Mouse (Mus musculus) hindbrain, embryonic 16.5 days (tissue): ENCODE measurements around the gene Mbd6. TPM values are rescaled to one million over a fixed set of nuclear protein-coding genes. Genes with fewer than 3 reads are reported as not detected.

Source experiments
- ATAC-seq: fragments of 200-750 bp; cut with Nextera tagmentation; 2 replicates; pipeline ENCODE4 v1.8.0; 2017; ENCODE audit warnings: moderate TSS enrichment, moderate library complexity
- H3K27ac ChIP-seq: fragments of 300-500 bp; sonication (generic); 2 replicates; pipeline ENCODE4 v1.5.1; 2014; ENCODE audit warnings: low read depth, mild to moderate bottlenecking, control low read depth, low read length, moderate library complexity
- H3K27me3 ChIP-seq: fragments of 300-500 bp; sonication (generic); replicated peaks from 2 replicates; pipeline ENCODE4 v1.6.1; 2014; ENCODE audit warnings: low read length; ENCODE audit not compliant: control insufficient read depth, insufficient read depth
- H3K36me3 ChIP-seq: fragments of 300-500 bp; sonication (generic); 2 replicates; pipeline ENCODE4 v1.6.1; 2014; ENCODE audit warnings: mild to moderate bottlenecking, low read length, moderate library complexity, mixed read lengths; ENCODE audit not compliant: control insufficient read depth, insufficient read depth
- H3K4me1 ChIP-seq: fragments of 300-500 bp; sonication (generic); 2 replicates; pipeline ENCODE4 v1.6.1; 2014; ENCODE audit warnings: low read depth, low read length; ENCODE audit not compliant: control insufficient read depth, insufficient read depth
- H3K4me2 ChIP-seq: fragments of 300-500 bp; sonication (generic); 2 replicates; pipeline ENCODE4 v1.6.1; 2014; ENCODE audit warnings: mild to moderate bottlenecking, low read length, control low read depth, moderate library complexity
- H3K4me3 ChIP-seq: fragments of 300-500 bp; sonication (generic); 2 replicates; pipeline ENCODE4 v1.5.1; 2014; ENCODE audit warnings: mild to moderate bottlenecking, low read length, control low read depth, moderate library complexity
- H3K9ac ChIP-seq: fragments of 300-500 bp; sonication (generic); 2 replicates; pipeline ENCODE4 v1.6.1; 2014; ENCODE audit warnings: low read depth, mild to moderate bottlenecking, control low read depth, low read length, moderate library complexity
- H3K9me3 ChIP-seq: fragments of 300-500 bp; sonication (generic); 2 replicates; pipeline ENCODE4 v1.6.1; 2014; ENCODE audit warnings: mild to moderate bottlenecking, low read length, moderate library complexity; ENCODE audit not compliant: control insufficient read depth
- WGBS: fragments of 180-500 bp; shearing (Covaris S2); extraction: QIAGEN DNeasy Blood & Tissue Kit; methylation state at CpG from one replicate; pipeline ENCODE4 v1.1.7; 2014; 5-methylcytosine and 5-hydroxymethylcytosine counted together
- polyA plus RNA-seq: library from polyadenylated mRNA; unstranded; fragments of >200 nt; fragmentation: Nextera tagmentation; extraction: Ambion mirVana; gene quantifications from 2 replicates; pipeline ENCODE4 v1.2.1, GENCODE M21; 2015

Mbd6 gene
- polyA plus RNA-seq, result 11.2 and 11.5 TPM in 2 replicates

DNA sequence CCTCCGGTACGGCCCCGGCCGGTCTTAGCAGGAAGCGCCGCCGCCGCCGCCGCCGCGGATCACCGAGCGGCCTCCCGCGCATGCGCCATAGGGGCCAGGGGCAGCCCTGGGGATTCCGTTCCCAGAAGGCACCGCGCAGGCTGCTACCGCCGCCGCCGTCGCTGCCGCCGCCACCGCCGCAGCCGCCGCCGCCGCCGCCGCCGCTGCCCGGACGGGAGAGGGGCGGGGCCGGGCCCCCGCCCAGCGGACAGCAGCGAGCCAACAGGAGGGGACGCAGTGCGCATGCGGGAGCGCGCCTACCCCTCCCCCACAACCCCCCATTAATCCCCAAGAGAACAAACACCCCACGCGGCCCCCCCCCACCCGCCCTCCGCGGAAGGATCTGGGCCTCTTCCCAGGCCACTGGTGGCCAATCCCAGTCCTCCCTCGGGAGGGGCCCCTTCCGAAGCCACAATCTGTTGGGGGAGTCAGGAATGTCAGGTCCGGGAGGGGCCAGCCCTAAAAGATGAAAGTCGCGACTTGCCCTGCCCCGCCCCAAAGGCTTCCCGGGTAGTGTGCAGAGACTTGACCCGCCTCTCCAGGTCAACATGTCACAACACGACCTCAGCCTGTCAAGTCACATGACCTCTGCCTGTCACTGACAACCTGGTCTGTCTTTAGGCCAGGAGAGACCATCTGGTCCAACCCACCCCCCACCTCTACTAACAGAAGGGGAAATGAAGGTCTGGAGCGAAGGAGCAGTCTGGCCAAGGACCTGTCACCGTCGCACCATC is at the start of gene Mbd6:
Gene Mbd6, minus strand, starts transcription at position 219 of the 773 bp plus-strand sequence.
- Histone ChIP-seq H3K4me1 (peaks cover 43% of the 10 kb centered on the region), H3K4me2 (peak within 1 kb of the TSS; percentile 92)
- WGBS, result 1% methylated on average over 19 of the region's 65 CpGs

GRCm38 (mm10) chr10:127337536-127338099 is 48.8 kb upstream of the Mbd6 start:
- 86% methylated on average over 6 of the region's 6 CpGs for WGBS
- Histone ChIP-seq H3K36me3 (no peaks in the 10 kb centered on the region; the same call in 1 of the 2 replicates), H3K4me3 (no peak overlapping the region), H3K27me3 (peaks cover 19% of the 10 kb centered on the region), H3K9me3 (no peaks in the 10 kb centered on the region), H3K4me1 (peaks cover 27% of the 10 kb centered on the region), H3K27ac (no peak overlapping the region), H3K9ac (no peak overlapping the region), H3K4me2 (no peak overlapping the region)
- ATAC-seq, result no peak

More for the DNA sequence above, at the start of gene Mbd6:
- Histone ChIP-seq H3K4me3 (peak within 1 kb of the TSS; percentile 76), H3K36me3 (peaks cover 18% of the 10 kb centered on the region), H3K27me3 (no peaks in the 10 kb centered on the region), H3K9me3 (no peaks in the 10 kb centered on the region), H3K27ac (peak within 1 kb of the TSS; percentile 98), H3K9ac (peak within 1 kb of the TSS; percentile 88)
- peak; percentile 6; the same call in 1 of the 2 replicates for ATAC-seq

DNA sequence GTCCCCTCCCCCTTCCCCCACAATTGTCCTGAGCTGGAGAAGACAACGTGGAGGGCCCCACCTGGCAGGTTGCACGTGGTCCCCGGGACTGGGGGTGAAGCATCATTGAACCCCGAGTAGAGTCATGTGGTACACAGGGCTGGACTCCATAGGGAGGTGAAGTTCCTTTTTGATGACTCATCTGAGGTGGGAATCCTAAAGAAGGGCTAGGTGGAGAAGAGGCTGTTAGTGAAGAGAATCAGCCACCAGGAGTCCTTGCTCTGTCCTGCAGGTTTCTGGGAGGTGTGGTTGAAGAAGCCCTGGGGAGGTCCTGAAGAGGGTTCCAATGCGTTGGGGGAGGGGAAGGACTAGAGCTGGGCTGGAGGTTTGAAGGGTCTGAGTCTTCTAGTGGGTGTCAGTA is 48.1 kb upstream of the Mbd6 start:
- Histone ChIP-seq H3K27me3 (peaks cover 15% of the 10 kb centered on the region), H3K4me1 (peaks cover 21% of the 10 kb centered on the region), H3K9me3 (no peaks in the 10 kb centered on the region), H3K27ac (no peak overlapping the region), H3K36me3 (no peaks in the 10 kb centered on the region; the same call in 1 of the 2 replicates), H3K4me3 (no peak overlapping the region), H3K4me2 (no peak overlapping the region), H3K9ac (no peak overlapping the region)
- ATAC-seq, result no peak
- 84% methylated on average over 5 of the region's 5 CpGs for WGBS

GRCm38 (mm10) chr10:127335271-127335670 is 46.5 kb upstream of the Mbd6 start:
- Histone ChIP-seq H3K4me3 (no peak overlapping the region), H3K9me3 (no peaks in the 10 kb centered on the region), H3K27me3 (peaks cover 2% of the 10 kb centered on the region; the same call in 1 of the 2 replicates), H3K4me2 (no peak overlapping the region), H3K9ac (no peak overlapping the region), H3K27ac (no peak overlapping the region), H3K4me1 (peaks cover 13% of the 10 kb centered on the region), H3K36me3 (no peaks in the 10 kb centered on the region; the same call in 1 of the 2 replicates)
- no peak for ATAC-seq
- 65% methylated on average over 1 of the region's 1 CpGs for WGBS

GRCm38 (mm10) chr10:127333152-127333551 is 44.3 kb upstream of the Mbd6 start:
- 64% methylated on average over 5 of the region's 5 CpGs for WGBS

GRCm38 (mm10) chr10:127332211-127332874 is 43.5 kb upstream of the Mbd6 start:
- ATAC-seq, result no peak
- H3K27me3 ChIP-seq, result peaks cover 22% of the 10 kb centered on the region
- H3K9ac ChIP-seq, result peak overlapping the region; percentile 62
- WGBS, result 41% methylated on average over 31 of the region's 31 CpGs
- 0 out of 2 replicates have a peak, but pooled peaks cover under 1% of the 10 kb centered on the region for H3K9me3 ChIP-seq
- peak overlapping the region; percentile 33 for H3K4me3 ChIP-seq
- no peaks in the 10 kb centered on the region; the same call in 1 of the 2 replicates for H3K36me3 ChIP-seq
- peak overlapping the region; percentile 47 for H3K4me2 ChIP-seq
- no peaks in the 10 kb centered on the region for H3K4me1 ChIP-seq
- no peak overlapping the region for H3K27ac ChIP-seq

More at GRCm38 (mm10) chr10:127333152-127333551, 44.3 kb upstream of the Mbd6 start:
- H3K36me3 ChIP-seq, result no peaks in the 10 kb centered on the region; the same call in 1 of the 2 replicates
- no peak overlapping the region for H3K4me2 ChIP-seq
- no peak overlapping the region for H3K9ac ChIP-seq
- H3K4me3 ChIP-seq, result no peak overlapping the region
- no peak for ATAC-seq
- H3K27ac ChIP-seq, result no peak overlapping the region
- H3K27me3 ChIP-seq, result peaks cover 14% of the 10 kb centered on the region
- no peaks in the 10 kb centered on the region for H3K9me3 ChIP-seq
- no peaks in the 10 kb centered on the region for H3K4me1 ChIP-seq

DNA sequence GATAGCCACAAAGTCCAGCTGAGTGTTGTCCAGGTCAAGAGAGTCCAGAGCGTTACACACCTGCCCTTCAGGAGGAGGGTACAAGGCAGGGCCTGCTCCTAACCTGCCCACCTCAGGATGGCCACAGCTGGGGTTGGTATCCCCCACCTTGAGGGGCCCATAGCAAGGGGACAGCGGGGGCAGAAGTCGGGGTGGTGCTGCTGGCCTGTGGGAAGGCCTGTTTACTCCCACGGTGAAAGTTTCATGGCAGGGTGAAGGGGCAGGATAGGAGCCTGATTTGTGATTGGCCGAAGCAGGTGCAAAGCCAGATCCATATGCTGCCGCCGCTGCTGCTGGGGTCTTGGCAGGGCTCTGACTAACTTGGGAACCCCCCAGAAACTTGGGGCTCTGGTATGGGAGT is 41.4 kb upstream of the Mbd6 start:
- peaks cover 38% of the 10 kb centered on the region for H3K27me3 ChIP-seq
- 80% methylated on average over 7 of the region's 7 CpGs for WGBS
- H3K9ac ChIP-seq, result no peak overlapping the region
- peaks cover 10% of the 10 kb centered on the region for H3K4me1 ChIP-seq
- 0 out of 2 replicates have a peak, but pooled peaks cover 2% of the 10 kb centered on the region for H3K9me3 ChIP-seq
- H3K4me3 ChIP-seq, result no peak overlapping the region
- H3K27ac ChIP-seq, result no peak overlapping the region
- ATAC-seq, result no peak
- no peak overlapping the region for H3K4me2 ChIP-seq
- no peaks in the 10 kb centered on the region; the same call in 1 of the 2 replicates for H3K36me3 ChIP-seq

- no peak overlapping the region for H3K27ac ChIP-seq
- H3K9me3 ChIP-seq, result 0 out of 2 replicates have a peak, but pooled peaks cover 2% of the 10 kb centered on the region
- peaks cover 10% of the 10 kb centered on the region for H3K4me1 ChIP-seq
- H3K9ac ChIP-seq, result no peak overlapping the region
- no peak overlapping the region for H3K4me2 ChIP-seq
- H3K4me3 ChIP-seq, result no peak overlapping the region
- H3K36me3 ChIP-seq, result no peaks in the 10 kb centered on the region
- ATAC-seq, result no peak
- H3K27me3 ChIP-seq, result peaks cover 54% of the 10 kb centered on the region
- 46% methylated on average over 18 of the region's 18 CpGs for WGBS
These were observed 38.8 kb upstream of the Mbd6 start for GRCm38 (mm10) chr10:127327461-127328145.
